Mouse (Mus musculus): ENCODE measurements around the gene Enah.

Enah gene

DNA sequence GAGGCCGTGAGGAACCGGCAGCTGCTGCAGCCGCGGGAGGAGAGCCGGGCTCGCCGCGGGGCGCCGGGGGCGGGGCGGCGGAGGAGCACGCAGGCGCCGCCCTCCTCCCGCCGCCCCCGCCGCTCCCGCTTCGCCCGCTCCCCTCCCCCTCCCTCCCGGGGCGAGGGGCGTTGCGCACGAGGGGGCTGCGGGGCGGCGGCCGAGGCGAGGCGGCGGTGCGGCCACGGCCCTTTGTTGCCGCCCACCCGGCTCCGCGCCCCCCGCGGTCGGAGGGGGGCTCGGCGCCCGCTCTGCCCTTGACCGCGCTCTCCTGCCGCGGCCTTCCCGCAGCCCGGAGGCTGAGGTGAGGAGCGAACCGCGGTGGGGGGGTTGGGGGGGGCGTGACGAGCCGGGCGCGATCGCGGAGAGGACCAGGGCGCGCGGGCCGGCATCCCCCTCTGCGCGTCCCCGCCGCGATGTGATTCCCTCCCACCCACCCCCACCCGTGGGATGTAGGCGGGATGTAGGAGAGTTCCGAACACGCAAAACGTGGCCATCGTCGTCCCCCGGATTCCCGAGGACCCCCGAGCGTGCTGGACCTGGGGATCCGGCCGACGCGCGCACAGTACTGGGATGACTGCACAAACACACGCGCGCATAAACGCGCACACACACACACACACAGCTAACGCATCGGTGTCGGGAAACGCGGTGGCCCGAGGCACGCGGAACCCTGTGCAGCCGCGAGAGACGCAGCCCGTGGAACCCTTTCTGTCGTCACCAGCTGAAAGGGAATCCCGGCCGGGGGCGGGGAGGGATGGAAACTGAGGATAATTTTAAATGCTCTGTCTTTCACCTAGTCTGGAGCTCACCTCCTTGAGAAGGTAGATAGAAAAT lies at the start of gene Enah:
TSS of gene Enah (minus strand) at position 65 of the 876 bp plus-strand sequence.
- in situ Hi-C loops (cut with MboI; ENCODE audit: low pct_unique_long_range_greater_than_20kb in 1 of 2, low sequenced_read_pairs in 2 of 2, unreplicated experiment in 1 of 2) = no loop called here

DNA sequence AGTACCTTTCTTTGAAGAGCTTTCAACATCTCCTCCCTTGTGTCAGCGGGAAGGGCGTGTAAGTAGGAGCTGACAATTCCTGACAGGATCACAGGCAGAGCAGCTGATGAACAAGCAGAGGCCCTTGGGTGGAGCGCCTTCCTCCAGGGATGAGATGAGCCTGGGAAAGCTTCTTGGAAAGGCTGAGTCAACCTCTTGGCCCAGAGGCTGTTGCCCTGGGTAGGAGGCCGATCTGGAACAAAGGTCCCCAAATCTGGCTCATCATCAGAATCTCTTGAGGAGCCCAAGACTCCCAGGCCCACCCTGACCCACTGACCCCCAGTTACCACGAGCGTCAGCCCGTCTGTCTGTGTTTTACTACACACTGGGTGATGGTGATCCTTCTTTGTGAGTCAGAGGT lies 48.3 kb upstream of the Enah start:
- in situ Hi-C loops (cut with MboI; ENCODE audit: low pct_unique_long_range_greater_than_20kb in 1 of 2, low sequenced_read_pairs in 2 of 2, unreplicated experiment in 1 of 2) = no loop called here

DNA sequence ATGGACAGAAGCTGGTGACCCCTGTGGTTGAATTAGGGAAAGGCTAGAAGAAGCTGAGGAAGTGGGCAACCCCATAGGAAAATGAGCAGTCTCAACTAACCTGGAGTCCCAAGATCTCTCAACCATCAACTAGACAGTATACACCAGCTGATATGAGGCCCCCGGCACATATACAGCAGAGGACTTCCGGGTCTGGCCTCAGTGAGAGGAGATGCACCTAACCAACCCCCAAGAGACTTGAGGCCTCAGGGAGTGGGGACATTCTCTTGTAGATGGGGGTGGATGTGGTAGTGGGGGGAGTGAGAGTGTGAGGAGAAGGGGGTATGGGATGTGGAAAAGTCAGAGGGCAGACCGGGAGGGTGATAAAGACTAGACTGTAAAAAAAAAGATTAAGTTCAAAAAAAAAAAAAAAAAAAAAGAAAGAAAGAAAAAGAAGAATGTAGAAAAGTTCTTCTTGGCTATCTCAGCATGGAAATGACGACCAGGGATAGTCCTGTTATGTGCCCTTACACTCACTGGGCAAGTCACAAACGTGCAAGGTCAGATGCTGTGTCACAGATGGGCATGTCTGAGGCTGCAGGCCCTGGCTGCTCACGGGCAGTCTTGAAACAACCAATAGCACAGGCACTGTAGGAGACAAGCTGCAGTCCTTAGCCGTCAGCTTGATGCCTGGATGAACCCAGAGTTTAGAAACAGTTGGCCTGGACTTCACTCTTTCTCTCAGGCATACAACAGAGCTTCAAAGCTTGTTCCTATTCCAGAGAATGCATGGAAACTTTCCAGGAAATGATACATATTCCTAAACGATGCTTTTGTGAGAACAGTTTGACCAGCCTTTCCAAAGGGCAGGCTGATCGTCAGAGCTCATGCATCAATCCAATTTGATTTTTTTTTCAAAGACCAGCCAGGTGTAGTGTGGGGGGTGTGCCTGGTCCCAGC lies 47.0 kb upstream of the Enah start:
- in situ Hi-C loops (cut with MboI; ENCODE audit: low pct_unique_long_range_greater_than_20kb in 1 of 2, low sequenced_read_pairs in 2 of 2, unreplicated experiment in 1 of 2) = no loop called here

DNA sequence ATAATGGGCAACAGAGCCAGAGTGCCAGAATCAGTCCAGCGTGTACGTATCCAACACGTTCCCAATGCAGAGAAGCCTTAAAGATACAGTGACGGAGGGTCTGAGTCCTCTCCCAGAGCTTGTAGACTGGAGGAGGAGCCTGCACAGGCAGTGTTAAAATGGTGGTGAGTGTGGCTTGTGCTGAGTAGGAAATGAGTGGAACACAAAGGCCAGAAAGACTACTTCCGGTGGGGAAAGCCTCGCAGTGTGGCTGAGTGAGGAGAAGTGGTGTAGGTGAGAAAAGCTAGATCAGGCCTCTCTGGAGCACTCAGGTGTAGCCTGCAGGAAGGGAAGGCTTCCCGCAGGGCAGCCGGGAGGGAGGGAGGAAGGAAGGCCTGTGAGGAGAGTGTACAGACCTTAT lies 43.9 kb upstream of the Enah start:
- in situ Hi-C loops (cut with MboI; ENCODE audit: low pct_unique_long_range_greater_than_20kb in 1 of 2, low sequenced_read_pairs in 2 of 2, unreplicated experiment in 1 of 2) = no loop called here

- in situ Hi-C loops (cut with MboI; ENCODE audit: low pct_unique_long_range_greater_than_20kb in 1 of 2, low sequenced_read_pairs in 2 of 2, unreplicated experiment in 1 of 2) = no loop called here
Observed at GRCm38 (mm10) chr1:182062801-182063200, 43.0 kb upstream of the Enah start.

- in situ Hi-C loops (cut with MboI; ENCODE audit: low pct_unique_long_range_greater_than_20kb in 1 of 2, low sequenced_read_pairs in 2 of 2, unreplicated experiment in 1 of 2) = no loop called here
Observed at GRCm38 (mm10) chr1:182061203-182061602, 41.4 kb upstream of the Enah start.

DNA sequence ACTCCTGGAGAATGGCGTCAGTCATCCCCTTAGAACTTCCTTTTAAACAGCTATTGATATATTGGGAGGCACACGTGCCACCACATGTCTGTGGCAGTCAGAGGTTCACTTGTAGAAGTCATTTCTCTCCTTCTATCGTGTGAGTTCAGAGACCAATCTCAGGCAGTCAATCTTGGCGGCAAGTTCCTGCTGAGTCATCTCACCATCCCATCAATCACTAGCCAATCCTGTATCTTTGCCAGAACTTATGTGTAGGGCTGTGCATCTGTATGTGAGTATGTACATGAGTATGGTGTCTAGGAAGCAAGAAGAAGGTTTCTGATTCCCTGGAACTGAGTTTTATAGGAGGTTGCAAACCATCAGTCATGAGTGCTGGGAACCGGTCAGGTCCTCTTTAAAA lies 40.0 kb upstream of the Enah start:
- in situ Hi-C loops (cut with MboI; ENCODE audit: low pct_unique_long_range_greater_than_20kb in 1 of 2, low sequenced_read_pairs in 2 of 2, unreplicated experiment in 1 of 2) = no loop called here

- in situ Hi-C loops (cut with MboI; ENCODE audit: low pct_unique_long_range_greater_than_20kb in 1 of 2, low sequenced_read_pairs in 2 of 2, unreplicated experiment in 1 of 2) = no loop called here
Observed at GRCm38 (mm10) chr1:182057998-182058397, 38.2 kb upstream of the Enah start.

DNA sequence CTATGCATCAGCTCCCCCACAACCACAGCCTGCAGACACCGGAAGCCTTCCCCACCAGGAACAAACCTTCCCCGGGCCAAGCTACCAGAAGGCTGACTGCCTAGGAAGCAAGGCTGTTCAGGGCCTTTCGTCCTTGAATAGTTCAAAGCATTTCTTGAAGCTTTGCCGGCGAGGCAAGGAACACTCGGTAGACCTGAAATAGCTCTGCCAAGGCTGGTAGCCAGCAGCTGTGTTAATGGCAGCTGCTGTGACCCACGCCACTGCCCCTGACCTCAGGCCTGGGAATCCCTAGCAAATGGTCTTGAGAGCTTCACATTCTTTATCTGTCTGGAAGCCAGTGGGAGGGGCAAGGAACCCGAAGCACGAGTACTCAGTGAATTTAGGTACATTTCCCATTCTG lies 35.3 kb upstream of the Enah start:
- in situ Hi-C loops (cut with MboI; ENCODE audit: low pct_unique_long_range_greater_than_20kb in 1 of 2, low sequenced_read_pairs in 2 of 2, unreplicated experiment in 1 of 2) = no loop called here

GRCm38 (mm10) chr1:182054651-182055050 lies 34.9 kb upstream of the Enah start:
- in situ Hi-C loops (cut with MboI; ENCODE audit: low pct_unique_long_range_greater_than_20kb in 1 of 2, low sequenced_read_pairs in 2 of 2, unreplicated experiment in 1 of 2) = no loop called here

DNA sequence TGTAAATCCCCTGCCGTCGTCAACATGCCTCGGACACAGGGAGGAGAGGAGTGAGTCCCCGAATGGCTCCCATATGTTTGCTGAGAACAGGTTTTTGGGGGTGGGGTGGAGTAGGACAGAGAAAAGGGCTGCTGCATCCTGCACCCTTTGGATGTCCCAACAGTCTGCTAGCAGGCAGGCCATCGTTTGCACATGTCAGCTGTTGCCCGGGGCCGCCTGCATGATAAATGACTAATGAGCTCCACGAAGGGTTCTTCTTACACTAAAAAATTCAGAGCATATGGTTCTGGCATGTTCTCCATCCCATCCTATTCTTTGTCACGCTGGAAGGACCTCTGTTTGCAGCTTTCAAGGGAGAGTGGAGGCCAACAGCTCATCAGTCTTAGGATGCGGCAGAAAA lies 33.2 kb upstream of the Enah start:
- in situ Hi-C loops (cut with MboI; ENCODE audit: low pct_unique_long_range_greater_than_20kb in 1 of 2, low sequenced_read_pairs in 2 of 2, unreplicated experiment in 1 of 2) = no loop called here

DNA sequence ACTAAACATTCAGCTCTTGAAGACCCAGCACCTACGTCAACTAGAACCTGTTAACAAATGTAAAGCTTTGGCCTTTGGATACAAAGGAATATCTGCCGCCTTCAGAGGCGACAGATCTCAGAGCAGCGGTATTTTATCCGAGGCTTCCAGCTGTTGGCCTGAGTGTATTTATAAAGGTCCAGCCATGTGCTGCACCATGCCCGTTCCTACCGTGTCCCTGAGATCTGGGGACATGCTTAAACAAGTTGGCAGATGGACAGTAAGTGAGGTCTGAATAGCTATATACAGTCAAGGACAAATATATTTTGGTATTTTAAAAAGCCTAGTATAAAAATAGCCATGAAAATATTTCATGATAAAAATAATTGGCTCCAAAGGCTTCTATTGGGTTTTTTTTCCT lies 32.6 kb upstream of the Enah start:
- in situ Hi-C loops (cut with MboI; ENCODE audit: low pct_unique_long_range_greater_than_20kb in 1 of 2, low sequenced_read_pairs in 2 of 2, unreplicated experiment in 1 of 2) = no loop called here

DNA sequence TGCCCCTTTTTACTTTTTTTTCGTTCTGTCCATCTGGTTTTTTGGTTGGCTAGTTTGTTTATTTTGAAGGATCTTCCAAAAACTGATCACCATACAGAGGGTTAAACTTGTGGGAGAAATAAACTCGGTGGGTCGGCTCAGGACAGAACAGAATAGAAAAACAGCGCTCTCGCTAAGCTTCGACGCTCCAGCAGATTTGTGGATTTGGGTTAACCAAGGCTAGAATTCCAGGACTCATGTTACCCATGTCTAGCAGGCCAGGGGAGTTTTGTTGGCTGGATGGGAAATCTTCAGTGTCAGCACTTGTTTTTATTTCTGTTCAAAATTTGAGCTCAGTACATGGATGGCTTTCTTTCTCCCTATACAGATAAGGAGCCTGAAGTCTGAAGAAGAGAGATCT lies 30.0 kb upstream of the Enah start:
- in situ Hi-C loops (cut with MboI; ENCODE audit: low pct_unique_long_range_greater_than_20kb in 1 of 2, low sequenced_read_pairs in 2 of 2, unreplicated experiment in 1 of 2) = no loop called here

- in situ Hi-C loops (cut with MboI; ENCODE audit: low pct_unique_long_range_greater_than_20kb in 1 of 2, low sequenced_read_pairs in 2 of 2, unreplicated experiment in 1 of 2) = no loop called here
Observed at GRCm38 (mm10) chr1:182048101-182048500, 28.3 kb upstream of the Enah start.

DNA sequence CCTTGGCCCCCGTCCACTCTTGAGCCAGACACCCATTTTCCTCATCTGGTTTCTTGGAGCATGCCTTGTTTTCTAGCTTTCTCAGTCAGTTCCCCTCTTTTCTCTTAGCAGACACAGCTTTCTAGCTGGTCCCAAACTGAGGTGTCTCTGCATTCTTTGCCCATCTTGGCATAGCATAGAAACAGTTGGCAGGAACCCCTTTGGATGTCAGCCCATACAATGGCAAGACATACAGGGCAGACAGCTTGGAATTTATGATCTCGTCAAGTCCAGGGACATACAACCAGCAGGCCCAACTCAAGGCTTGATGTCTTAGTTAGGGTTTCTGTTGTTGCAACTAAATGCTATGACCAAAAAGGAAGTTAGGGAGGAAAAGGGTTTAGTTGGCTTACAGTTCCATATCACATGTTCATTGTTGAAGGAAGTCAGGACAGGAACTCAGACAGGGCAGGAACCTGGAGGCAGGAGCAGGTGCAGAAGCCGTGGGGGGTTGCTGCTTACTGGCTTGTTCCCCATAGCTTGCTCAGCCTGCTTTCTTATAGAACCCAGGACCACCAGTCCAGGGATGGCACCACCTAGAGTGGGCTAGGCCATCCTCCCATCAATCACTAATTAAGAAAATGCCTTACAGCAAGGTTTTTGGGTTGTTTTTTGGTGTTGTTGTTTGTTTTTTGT lies 27.4 kb upstream of the Enah start:
- in situ Hi-C loops (cut with MboI; ENCODE audit: low pct_unique_long_range_greater_than_20kb in 1 of 2, low sequenced_read_pairs in 2 of 2, unreplicated experiment in 1 of 2) = no loop called here

DNA sequence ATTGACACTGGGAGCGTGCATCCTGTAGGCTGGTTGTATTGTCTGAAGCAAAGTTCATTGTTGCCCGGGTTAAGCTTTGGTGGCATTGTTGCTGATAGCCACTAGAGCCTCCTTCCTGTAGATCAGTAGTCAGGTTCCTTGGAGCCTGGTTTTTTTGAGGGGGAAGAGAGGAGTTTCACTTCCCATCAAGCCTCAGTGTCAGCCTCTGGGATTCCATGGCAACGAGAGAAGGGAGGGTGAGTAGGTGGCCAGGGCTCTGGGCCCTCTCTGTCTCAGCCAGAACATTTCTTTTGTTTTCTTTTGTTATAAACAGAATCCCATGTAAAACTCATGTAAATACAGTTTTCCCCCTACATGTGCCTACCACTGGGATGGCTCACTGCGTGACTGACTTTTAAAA lies 25.4 kb upstream of the Enah start:
- in situ Hi-C loops (cut with MboI; ENCODE audit: low pct_unique_long_range_greater_than_20kb in 1 of 2, low sequenced_read_pairs in 2 of 2, unreplicated experiment in 1 of 2) = no loop called here

- in situ Hi-C loops (cut with MboI; ENCODE audit: low pct_unique_long_range_greater_than_20kb in 1 of 2, low sequenced_read_pairs in 2 of 2, unreplicated experiment in 1 of 2) = no loop called here
Observed at GRCm38 (mm10) chr1:182040538-182040937, 20.7 kb upstream of the Enah start.

- in situ Hi-C loops (cut with MboI; ENCODE audit: low pct_unique_long_range_greater_than_20kb in 1 of 2, low sequenced_read_pairs in 2 of 2, unreplicated experiment in 1 of 2) = no loop called here
Observed at GRCm38 (mm10) chr1:182031757-182032156, 12.0 kb upstream of the Enah start.

DNA sequence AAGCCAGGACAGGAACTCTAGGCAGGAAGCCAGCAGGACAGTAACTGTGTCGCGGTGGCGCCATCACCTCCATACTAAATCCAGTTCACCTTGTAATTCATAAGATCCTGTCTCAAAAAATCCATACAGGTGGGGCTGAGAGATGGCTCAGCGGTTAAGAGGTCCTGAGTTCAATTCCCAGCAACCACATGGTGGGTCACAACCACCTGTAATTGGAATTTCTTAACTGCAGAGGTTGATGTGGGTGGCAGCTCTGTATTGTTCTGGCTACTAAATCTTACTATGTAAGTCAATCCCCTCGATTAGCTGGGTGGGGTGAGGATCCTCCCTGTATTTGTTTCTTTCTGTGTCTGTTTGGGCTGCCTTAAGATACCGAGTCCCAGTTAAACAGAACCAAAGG lies 11.3 kb upstream of the Enah start:
- in situ Hi-C loops (cut with MboI; ENCODE audit: low pct_unique_long_range_greater_than_20kb in 1 of 2, low sequenced_read_pairs in 2 of 2, unreplicated experiment in 1 of 2) = no loop called here
